Mouse (Mus musculus) heart, postnatal 36 days (tissue): ENCODE measurements around the gene Edn3. TPM values are rescaled to one million over a fixed set of nuclear protein-coding genes. Genes with fewer than 3 reads are reported as not detected.

Experiments
- DNase-seq, 2 experiments: peaks; one replicate each; pipeline ENCODE4 v3.0.0; 2021 to 2022
- intact Hi-C: fragments of 180-260 bp; cut with DNase I; formaldehyde crosslinking; loops from one replicate; pipeline ENCODE4 v1.15.1; 2025
- total RNA-seq, 2 experiments: library from RNA; stranded (reverse); gene quantifications; 2 replicates each; pipeline ENCODE4 v1.2.3; 2021

Gene Edn3
- under 1 TPM; 0.44 to 0.68 TPM for total RNA-seq

DNA sequence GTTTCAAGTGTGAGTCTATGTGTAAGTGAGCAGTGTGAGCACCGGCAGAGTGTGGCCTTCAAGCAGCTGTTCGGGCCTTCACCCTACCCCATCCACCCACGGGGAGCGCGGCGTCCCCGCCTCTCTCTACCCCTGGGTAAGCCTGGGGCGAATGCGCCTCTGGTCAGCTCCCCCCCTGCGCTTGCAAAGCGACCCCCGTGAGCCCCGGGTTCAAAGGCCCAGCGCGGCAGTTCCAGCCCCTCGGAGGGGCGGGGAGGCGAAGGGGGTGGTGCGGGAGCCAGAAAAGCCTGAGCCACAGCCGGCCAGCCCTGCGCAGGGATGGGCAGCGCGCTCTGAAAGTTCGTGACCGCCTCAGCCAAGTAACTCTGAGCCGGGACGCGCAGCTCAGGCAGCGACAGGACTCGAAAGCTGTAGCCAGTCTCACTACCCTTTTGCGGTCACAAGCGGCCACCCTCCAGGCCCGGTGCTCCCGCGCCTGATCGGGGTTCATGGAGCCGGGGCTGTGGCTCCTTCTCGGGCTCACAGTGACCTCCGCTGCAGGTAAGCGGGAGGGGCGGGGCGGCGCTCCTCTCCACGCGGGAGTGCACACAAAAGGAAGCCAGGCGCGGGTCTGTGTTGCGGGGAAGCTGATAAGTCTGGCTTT, at the start of gene Edn3:
Gene Edn3 (plus strand): TSS at position 141 of the 643 bp plus-strand sequence.
- intact Hi-C loops, result no loop called here
- DNase-seq, result peak in 1 of 2 experiments; percentile 4

DNA sequence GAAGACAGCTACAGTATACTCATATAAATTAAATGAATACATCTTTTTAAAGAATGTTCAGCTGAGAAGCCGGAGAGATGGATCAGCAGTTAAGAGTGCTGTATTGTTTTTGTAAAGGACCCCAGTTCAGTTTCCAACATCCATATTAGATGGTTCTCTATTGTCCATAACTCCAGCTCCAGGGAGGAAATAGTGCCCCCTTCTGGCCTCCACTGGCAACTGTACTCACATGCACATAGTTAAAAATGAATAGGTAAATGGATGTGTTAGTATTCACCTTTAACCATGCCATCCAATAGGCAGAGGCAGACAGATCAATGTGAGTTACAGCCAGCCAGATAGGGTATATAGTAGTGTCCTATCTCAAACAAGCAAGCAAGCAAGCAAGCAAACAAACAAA, 48.4 kb upstream of the Edn3 start:
- DNase-seq, result no peak
- intact Hi-C loops, result no loop called here

DNA sequence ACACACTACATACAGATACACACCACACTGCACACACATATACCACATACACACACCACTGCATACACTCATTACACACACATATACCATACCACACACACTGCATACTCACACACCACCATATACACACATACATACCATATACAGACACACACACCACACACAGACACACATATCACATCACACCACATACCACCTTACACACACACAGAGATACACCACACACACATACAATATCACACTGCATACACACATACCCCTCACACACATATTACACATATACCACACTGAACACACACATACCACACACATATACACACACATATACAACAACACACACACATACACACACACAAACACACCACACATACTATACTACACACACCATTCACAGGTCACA, 44.5 kb upstream of the Edn3 start:
- DNase-seq, result no peak
- intact Hi-C loops, result no loop called here

DNA sequence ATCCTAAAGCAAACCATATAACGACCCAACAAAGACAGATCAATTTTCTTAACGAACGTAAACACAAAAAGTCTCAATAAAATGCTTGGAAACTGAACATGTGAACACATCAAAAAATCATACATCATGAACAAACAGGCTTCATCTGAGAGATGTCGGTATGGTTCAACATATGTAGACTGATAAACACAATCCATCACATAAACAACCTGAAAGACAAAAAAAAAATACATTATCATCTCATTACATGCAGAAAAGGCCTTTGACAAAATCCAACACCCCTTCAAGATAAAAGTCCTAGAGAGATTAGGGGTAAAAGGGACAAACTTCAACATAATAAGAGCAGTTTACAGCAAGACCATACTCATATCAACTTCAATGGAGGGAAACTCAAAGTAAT, 42.6 kb upstream of the Edn3 start:
- DNase-seq, result no peak
- intact Hi-C loops, result no loop called here

DNA sequence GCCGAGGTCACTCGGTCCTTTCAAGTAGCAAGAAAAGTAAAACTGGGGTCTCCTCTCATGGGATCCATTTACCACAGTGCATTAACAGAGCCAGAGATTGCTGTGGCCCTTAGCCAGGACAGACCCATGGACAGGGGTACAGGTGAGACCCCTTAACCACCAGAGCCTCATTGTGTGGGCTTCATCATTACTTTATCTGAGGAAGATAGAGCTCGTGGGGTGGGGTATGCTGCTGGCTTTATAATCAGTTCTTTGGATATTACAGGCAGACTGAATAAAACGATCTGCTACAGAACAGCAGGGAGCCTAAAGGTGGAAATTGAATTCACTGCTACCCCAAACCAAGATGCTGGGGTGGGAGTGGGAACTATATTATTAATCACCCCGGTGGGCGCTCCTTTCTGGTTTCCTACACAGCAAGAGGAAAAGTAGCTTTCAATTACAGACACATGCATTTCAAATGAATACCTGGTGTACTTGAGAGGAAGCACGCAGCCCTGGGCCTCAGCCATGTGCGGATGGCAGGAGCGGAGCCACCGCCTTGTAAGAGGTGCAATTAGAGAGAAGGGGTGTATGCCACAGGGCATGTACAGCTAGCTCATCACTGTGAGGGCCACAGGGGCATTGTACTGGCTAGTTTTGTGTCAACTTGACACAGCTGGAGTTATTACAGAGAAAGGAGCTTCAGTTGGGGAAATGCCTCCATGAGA, 33.1 kb upstream of the Edn3 start:
- DNase-seq, result no peak
- intact Hi-C loops, result no loop called here

DNA sequence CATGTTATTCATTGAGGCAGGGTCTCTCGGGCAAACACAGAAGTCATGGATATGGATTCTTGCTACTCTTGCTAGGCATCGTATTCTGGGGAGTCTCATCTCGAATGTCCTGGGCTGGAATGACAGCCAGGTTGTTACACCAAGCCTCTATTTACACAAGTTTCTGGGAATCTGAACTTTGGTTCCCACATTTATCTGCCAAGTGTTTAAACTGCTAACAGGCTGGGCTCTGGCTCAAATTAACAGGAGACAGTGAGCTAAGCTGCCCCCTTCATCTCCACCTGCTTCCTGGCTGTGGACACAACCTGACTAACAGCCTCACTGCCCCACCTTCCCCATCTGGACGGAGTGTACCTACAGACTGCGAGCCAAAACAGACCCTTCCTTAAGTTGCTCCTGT, 28.5 kb upstream of the Edn3 start:
- no peak for DNase-seq
- intact Hi-C loops, result no loop called here

DNA sequence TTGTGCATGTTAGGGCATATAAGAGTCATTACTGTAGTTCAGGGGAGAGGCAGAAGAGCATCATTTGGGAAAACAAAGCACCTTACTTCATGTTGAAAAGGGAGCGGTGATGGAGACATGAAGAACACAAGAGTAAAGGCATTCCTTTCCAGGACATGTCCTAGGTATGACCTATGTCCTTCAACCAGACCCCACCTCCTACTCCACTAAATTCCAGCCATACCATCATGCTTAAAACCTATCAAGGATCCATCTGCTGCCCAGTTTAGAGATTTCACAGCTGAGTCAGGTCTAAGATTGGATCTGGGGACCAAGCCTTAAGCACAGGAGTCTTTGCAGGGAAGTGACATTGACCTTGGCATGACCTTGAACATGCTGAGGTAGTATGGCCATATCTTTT, 25.1 kb upstream of the Edn3 start:
- intact Hi-C loops, result no loop called here
- DNase-seq, result no peak

DNA sequence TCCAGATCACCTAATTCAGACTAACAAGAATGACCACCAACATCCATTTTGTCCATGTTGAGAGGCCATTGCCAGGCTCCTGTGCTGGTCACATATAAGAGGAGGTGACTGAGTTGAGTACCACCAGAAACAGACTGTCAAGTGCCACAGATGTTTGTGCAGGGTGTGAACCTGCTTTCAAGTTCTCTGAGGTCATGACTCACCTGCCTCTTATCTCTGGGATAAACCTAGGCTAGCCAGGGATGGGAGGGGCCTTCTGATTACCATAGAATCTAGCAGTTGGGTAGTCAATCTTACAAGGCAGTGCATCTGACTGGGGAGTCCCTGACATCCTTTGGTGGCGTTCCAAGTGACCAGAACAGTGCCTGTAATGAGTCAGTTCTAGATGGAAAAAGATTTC, 13.2 kb upstream of the Edn3 start:
- no peak for DNase-seq
- intact Hi-C loops, result no loop called here

DNA sequence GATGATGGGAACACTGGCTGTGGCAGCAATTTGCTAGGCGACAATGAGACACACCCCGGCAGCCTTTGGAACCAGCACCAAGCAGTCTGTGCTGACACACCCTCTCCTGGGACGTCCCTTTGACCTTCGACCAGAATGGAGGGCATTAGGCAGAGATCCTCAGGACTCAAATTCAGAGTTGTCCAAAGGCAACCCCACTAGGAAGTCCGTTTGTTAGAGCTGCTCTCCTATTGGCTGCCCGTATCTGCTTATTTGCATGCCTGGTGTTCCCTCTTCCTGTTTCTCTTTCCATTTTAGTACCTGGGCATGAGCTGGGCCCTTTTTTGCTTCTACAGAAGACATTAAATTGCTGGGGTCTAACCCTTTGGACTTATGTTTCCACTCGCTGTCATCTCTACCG, 12.0 kb upstream of the Edn3 start:
- intact Hi-C loops, result no loop called here
- no peak for DNase-seq

DNA sequence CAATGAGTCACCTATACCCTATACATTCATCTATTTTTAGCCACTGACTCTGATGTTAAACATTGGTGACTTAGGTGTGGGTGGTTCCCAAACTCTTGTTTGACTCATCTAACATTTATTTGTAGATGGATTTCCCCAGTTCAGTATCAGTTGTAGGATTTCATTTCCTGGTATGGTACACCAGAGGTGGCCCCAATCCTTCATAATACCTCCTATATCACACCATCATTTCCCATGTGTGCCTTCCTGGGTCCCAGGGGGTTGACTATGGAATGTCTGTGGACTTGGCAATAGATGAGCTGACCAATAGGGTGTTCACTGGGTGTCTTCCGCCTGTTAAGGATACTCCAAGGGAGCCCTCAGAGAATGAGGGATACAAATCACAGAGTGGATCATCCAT, 7.2 kb upstream of the Edn3 start:
- no peak for DNase-seq
- intact Hi-C loops, result no loop called here

DNA sequence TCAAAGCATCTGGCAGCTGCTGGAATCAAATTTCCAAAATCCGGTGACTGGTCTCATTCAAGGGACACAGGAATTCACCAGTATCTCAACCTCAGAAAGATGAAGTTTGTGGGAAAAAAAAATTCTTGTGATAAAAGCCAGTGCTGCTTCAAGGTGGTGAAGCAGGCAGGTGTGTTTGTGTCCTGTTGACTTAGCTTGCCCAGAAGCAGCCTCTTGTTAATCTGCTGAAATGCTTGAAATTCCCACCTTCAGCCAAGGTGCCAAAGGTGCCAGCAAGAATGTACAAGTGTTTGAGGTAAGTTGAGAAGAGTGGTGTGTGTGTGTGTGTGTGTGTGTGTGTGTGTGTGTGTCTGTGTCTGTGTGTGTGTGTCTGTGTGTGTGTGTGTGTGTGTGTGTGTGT, 6.2 kb upstream of the Edn3 start:
- DNase-seq, result no peak
- intact Hi-C loops, result no loop called here

DNA sequence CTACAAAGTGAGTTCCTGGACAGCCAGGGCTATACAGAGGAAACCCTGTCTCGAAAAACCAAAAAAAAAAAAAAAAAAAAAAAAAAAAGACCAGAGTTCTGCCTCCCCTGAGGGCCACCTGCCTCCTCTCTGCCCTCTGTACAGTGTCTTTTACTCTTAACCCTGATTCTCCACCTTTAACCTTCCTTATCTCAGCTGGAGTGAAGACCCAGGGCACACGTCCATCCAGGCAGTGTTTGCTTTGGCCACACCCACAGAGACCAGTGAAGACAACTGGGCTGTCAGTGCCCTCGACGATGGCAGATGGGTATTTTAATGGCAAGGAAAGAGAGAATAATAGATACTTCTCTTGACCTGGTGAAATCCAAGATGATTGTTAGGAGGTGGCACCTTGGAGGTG, 1.2 kb upstream of the Edn3 start:
- intact Hi-C loops, result no loop called here
- no peak for DNase-seq

DNA sequence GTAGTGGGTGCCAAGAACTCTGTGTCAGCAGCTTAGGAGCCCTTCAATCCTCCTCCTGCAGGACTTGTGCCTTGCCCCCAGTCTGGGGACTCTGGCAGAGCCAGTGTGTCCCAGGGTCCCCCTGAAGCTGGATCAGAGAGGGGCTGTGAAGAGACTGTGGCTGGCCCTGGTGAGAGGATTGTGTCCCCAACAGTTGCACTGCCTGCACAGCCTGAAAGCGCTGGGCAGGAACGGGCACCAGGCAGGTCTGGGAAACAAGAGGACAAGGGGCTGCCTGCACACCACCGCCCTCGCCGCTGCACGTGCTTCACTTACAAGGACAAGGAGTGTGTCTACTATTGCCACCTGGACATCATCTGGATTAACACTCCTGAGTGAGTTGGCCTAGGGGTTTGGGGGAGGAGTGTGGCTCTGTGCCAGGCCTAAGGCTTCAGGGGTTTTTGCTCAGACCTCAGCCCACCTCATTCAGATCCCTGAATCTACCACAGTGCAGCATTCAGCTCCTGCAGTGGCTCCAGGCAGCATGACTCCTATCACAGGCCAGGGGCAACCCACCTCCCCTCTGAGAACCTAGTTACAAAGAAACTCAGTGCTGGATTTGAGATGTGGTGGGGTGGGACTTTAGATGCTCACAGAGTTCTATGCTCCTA, 1.2 kb downstream of the Edn3 start:
- intact Hi-C loops, result no loop called here
- DNase-seq, result no peak

DNA sequence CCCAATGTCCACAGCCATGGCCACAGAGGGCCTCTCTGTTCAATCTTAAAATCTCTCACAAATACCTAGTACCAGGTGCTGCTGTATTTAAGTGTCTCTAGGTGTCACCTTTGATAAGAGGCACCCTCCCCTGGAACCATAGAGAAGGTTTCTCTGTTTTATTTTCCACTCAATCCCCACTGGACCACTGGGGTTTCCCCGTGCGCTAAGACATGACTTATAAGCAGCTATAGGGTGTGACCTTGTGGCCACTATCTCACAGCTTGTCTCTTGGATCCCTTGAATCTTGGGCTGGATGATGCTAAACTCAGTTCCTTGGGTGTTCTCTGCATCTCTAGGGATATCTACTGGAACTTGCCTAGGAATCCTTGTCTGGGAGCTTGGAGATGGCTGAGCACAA, 1.9 kb downstream of the Edn3 start:
- no peak for DNase-seq
- intact Hi-C loops, result no loop called here

DNA sequence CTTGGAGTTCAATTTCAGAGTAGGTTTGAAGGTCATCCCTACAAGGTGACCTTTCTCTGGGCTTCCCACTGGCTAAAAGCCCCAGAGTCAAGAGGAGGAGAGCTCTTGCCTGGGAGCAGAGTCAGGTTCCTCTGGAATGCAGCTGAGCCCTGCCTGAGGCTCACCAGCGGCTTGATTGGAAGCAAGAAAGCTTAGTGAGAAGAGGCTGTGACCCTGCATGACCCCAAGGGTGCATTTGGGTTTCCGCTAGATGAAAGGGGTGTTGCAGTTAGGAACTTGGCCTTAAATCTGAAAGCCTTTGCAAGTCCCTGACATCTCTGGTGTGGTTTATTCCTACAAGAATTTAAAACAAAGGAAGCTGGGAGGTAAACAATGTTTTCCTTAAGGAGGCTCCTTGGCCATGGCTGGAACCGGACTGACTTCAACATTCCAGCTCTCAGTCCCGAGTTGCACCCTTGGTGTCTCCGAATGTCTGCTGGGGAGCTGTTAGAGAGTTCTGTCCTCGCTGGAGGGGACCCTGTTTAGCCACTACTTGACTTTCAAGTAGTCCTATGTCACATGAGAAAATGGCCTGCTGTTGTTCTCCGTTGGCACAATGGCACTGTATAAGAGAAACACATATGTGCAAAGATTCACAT, 8.6 kb downstream of the Edn3 start:
- intact Hi-C loops, result no loop called here
- DNase-seq, result no peak

DNA sequence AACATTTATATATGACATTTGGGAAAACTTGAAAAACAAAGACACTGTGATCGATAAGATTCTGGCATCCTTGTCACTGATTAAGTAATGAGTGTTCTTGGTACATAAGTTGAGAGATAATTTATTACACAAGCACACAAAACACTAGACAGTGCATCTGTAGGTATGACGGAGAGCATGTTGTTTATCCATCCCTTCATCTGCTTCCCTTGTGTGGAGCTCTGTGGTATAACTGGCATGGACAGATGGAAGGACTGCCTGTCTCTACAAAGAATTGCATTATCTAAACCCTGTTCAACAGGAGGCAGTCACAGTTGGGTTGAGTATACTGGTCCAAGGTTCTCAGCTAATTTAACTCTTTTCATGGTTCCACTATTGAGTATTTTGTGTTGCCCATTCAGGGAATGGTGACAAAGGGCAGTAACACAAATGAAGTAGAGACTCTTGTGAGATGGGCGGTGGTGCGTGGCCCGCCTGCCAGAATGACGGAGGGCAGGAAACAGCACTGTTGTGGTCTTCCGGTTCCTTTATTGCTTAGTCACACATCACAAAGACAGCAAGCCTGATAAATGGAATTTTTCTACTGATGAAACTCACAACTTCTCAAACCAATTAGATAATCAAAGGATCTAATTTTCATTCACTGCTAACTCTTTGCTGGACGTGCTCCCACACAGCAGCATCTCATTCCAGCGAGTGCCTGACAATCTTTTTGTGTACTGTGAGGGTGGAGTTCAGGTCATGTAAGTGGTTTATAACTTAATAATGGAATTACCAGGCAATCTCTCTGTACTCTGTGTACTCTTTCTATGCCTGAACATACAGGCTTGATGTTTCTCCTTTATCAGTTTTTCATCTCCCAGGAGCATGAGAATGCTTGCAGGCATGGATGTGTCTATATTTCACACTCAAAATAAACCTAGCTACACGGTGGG, 14.0 kb downstream of the Edn3 start:
- no peak for DNase-seq
- intact Hi-C loops, result no loop called here

DNA sequence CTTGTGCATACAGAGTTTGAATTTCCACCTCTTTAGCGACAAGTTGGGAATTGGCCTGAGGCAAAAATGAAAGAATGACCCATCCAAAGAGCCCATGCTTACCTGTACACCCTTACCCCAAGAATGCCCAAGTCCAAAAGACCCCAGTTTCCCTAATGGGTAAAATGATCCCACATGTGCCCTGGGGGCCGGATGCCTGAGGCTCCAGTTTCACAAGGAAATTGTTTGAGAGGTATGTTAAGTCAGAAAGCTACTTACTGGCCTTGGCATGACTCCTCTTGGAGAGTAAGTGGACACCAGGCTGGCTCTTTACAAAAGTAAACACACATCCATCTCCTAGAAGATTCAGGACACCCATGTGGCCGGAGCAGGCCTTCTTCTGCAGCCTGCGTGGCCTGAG, 21.6 kb downstream of the Edn3 start:
- intact Hi-C loops, result no loop called here
- DNase-seq, result no peak

DNA sequence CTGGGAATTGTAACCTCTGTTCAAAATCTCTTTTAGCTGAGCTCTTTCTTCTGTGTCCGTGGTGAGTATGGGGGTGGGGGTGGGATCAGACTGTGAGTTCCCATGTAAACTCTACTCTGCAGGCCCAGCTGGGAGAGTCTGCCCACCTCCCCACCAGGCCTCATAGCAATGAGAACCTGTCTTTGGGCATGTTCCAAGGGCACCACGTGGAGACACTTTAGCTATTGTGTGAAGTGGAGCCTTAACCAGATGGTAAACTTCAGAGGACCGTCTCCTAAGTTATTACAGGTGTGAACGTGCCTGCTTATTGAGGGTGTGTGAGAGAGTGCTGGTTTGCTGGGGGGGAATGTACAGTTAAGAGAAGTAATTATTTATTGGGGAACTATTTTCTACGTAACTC, 22.5 kb downstream of the Edn3 start:
- intact Hi-C loops, result no loop called here
- DNase-seq, result no peak

DNA sequence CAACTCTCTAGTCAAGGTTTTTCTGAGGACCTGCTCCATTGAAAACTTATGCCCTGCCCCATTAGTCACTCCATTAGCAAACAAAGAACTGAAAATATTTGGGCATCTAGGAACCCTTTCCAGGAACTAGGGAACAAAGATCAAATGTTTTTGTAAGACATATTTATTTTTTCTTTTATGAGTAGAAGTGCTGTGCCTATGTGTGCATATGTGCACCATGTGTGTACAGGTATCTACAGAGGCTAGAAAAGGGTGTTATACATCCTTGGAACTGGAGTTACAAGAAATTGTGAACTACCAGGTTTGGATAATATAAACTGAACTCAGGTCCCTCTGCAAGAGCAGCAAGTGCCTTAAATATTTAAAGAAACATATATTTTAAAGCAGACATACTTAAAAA, 28.4 kb downstream of the Edn3 start:
- no peak for DNase-seq
- intact Hi-C loops, result no loop called here

DNA sequence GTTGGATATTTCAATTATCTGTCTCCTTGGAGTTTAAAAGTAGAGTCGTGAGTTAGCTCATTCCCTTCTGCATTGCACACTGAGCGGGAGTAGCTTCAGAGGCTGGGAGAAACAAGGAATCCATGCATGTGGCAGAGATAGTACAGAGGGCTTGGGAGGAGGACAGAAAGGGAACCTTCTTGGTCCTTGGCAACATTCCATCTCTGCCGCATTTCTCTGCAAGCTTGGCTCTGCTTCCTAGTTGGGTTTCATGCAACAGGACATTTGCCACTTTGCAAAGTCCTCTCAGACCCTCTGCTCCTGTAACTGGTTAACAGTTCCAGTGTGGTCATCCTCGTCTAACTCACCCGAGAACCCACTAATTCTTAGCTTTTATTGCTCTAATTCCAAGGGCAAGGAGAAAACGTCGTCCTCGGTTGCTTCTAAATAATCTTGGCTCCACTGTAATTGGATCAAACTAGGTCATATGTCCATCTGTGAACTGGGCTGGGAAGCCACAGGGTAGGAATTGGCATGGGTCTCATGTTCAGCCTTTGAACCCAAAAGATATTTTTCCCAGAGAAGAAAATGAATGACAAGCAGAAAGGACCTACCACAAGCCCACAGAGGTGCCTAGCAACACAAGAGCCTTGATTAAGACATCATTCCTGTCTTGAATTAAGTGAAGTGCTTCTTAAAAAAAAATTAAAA, 32.2 kb downstream of the Edn3 start:
- DNase-seq, result no peak
- intact Hi-C loops, result no loop called here
